Mouse (Mus musculus) erythroid progenitor cell, adult 5-6 weeks (primary cell): Measurements from ENCODE around the gene Bmp6. TPM values are rescaled to one million over a fixed set of nuclear protein-coding genes. Genes with fewer than 3 reads are reported as not detected.

Source experiments
- ATAC-seq: replicated peaks from 2 replicates; pipeline ENCODE4 v1.8.0; 2016; ENCODE audit warnings: moderate number of reproducible peaks, mild to moderate bottlenecking, moderate TSS enrichment, inconsistent platforms; ENCODE audit not compliant: poor library complexity, low FRiP score, severe bottlenecking
- total RNA-seq, 2 experiments: library from RNA; stranded (forward) in 1 of 2; stranded (reverse) in 1 of 2; fragments of 150-400 nt in 1 of 2; fragments of 186-747, 209-891 nt in 1 of 2; gene quantifications; 2 replicates each; pipeline versions ENCODE4 v1.2.3 to v1.2.4; 2015 to 2017; ENCODE audit warnings: low replicate concordance in 2 of 2

The Bmp6 gene
- total RNA-seq, 2 experiments from 2014 or later = 1.3 TPM; not detected in 1

DNA sequence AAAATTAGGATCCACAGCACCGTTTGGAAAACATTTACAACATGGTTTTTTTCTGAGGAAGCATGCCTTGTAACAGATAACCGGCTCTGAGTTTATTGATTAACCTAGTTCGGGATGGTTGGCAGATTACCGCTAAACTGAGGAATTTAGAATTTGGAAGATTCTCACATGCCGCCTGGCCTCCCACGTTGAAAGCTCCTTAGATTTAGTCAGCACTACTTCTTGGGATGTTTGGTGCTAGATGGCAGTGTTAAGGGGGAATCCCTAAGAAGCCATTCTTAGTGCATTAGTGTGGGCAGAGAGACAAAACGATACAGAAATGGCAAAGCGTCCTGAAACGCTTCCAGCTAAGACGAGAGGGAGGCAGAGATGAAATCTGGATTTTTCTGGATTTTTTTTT lies 8.1 kb downstream of the Bmp6 start:
- no peak for ATAC-seq

DNA sequence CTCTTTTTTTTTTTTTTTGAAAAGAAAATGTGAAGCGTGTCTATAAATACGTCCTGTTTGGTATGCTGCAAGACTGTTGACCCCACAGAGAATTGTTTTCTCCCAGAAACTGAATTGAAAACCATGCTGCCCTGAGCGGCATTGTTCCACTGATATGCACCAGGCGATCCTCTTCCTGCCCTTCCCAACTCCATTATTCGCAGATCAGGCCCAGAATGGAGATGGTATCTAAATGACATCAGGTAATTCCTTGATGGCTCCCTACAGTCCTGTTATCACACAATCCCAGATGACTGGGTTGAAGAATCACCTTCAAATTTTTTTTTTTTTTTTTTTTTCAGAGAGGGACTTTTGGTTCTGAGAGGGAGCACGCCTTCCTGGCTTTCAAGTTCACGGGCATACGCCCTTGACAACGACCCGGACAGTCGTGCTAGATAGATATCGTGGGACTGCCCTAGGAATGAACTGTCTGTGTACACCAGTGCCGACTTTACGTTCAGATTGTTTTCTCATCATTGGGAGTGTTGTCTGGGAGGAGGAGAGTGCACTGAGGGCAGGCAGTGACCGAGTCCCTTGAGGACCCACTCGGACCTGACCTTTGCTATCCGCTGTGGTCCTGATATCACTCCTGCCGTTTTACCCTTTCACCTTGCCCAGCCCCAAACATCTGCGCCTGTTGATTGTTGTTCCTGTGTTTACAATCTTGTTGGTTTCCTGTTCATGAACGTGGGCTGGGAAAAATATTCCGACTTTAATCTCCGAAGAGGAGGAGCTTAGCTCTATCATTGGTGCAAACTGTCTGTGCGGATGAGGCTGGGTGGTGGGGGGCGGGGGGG lies 8.7 kb downstream of the Bmp6 start:
- no peak for ATAC-seq

DNA sequence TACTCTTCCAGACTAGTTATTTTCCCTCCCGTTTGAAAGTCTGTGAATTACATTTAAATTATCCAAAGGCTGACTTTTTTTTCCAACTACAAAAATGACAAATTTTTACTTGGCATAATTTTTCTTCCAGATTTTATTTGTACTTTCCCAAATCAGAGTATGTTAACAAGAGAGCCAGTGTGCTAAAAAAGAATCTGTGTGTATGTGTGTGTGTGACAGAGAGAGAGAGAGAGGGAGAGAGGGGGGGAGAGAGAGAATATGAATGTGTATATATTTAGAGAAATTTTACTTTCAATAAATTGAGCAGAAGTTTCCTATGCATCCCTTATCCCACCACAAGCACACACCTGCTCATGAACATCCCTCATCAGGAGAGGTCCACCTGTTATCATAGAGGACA lies 9.4 kb downstream of the Bmp6 start:
- no peak for ATAC-seq

DNA sequence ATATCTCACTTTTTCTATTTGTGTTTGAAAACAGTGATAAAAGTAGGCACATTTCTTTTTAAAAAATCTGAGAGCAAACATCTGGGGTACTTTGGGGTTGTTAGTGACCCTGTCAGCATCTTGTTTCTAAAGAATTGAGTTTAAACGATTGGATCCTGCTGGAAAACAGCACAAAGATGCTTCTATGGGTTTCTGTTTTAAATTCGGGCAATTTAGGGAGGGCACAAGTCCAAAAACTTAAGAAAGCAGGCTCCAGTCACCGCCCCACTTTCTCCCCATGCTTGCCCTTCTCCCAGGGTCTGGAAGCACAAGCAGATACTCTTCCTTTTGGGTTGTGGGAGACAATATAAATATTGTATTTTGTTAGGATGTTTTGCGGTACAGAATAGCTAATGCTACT lies 14.1 kb downstream of the Bmp6 start:
- ATAC-seq = no peak

DNA sequence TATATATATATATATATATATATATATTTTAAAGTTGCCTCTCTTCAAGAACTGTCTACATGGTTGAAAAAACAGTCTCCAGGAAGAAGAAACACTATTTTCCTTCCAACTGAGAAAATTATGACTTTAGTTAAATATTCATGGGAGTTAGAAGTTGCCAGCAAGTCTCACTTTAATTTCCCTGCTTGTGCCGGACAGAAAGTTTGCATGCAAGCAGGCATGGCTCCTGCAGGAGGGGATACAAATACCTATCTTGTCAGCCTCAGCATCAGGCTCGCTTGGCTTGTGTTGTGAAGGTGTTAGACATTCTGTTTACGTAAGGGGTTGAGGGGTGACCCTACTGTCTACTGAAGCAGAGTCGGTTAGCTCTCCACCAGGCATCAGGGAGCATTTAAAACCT lies 17.8 kb downstream of the Bmp6 start:
- no peak for ATAC-seq

DNA sequence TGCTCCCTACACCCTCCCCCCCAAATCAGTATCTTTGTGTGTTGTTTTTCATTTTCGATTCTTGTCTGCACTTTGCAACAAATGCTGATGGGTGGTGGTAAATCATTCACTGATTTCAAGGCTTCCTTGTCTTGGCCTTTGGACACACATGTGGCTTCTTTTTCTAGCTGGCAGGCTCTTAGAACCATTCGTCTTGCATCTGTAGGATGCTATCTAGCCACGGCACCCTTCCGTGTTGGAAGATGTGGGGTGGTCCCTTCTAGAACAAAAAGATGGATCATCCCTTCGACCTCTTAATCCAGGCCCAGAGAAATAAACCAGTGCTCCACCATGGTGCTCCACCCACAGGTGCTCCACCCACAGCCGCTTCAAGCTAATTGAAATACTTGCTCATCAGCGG lies 19.0 kb downstream of the Bmp6 start:
- no peak for ATAC-seq

DNA sequence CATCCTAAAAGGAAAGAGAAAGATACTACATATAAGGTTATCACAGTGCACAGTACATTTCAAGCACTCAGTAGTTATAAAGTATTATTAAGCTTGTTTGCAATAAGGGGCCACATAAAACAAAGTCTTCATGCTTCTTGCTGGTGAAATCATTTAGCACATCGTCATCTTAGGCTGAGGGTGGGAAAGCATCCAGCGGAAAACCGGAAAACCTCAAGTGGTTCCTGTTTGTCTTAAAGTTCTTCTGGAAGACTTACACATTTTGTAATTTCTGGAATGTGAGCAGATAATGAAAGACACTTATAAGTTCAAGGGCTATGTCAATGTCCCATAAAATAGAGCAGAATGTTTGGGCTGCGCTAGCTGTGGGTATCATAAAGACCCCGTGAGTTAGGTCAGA lies 24.7 kb downstream of the Bmp6 start:
- ATAC-seq = no peak

DNA sequence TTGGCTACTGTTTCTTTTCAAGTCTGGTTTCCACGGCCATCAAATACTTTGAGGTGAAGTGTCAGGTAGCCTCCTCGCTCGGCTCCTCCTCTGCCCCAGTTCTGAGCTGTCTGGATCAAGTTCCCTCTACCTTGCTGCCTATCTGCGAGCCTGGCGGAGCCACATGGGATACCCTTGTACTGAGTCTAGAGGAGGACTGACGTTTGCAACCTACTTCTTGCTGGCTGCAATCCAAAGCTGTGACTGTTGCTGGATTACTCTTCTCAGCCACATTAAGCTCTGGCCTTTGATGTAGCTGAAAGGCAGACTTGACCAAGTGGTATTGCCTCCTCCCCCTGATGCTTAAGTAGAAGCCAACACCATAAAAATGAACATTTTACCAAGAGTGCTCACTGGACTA lies 31.2 kb downstream of the Bmp6 start:
- ATAC-seq = no peak

DNA sequence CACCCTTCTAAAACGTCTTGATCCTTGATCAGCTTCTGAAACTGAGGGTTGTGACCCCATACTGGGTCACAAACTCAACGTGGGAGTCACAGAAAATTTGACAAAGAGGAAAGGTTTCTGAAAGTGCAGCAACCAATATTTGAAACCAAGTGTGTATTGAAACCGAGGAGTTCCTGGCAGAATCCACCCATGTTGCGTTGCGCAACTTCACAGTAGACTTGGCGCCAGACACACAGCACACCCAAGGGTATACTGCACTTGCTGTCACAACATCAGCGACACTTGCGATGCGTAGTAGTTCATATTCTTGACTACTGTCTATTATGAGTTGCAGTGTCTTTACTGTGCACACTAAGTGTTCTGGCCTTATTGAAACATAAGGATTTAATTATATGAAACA lies 32.4 kb downstream of the Bmp6 start:
- no peak for ATAC-seq

DNA sequence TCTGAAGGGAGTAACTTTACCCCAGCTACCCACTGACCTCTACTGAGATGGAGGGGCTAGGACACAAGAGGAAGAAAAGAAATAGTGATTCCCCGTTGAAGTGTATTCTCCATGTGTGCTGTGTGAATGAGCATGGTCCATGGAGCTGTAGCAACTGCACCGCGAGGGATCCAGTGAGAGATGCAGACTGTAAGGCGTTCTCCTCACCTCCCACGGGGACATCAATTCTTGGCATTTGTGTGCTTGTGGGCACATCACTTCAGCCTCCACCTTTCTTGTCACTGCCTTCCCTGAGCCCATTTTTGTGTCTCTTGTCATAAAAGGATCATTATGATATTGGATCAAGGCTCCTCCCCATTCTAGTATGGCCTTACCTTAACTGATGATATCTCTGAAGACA lies 34.9 kb downstream of the Bmp6 start:
- ATAC-seq = no peak

DNA sequence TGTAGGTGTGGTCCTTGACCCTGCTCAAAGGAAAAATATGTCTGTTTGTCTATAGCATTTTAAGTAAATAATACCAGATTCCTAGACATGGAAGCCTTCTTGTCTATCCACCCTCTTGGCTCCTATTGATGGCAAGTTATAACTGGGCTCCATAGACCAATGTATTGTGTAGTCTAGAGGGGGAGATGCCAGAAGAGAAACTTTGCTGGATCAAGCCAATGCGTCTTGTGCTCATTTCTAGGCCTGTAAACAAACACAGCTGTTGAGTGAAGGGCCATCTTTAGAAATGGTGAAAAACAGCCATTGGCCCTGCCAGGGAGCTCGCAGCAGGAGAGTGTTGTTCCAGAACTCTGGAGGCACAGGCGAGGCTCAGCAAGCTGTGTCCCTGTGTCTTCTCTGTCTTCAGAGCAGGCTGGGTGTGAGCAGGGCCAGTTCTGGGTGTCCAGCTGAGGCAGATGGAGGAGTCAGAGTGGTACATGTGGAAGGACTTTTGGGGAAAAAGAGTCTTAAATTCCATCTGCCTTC lies 41.2 kb downstream of the Bmp6 start:
- no peak for ATAC-seq

DNA sequence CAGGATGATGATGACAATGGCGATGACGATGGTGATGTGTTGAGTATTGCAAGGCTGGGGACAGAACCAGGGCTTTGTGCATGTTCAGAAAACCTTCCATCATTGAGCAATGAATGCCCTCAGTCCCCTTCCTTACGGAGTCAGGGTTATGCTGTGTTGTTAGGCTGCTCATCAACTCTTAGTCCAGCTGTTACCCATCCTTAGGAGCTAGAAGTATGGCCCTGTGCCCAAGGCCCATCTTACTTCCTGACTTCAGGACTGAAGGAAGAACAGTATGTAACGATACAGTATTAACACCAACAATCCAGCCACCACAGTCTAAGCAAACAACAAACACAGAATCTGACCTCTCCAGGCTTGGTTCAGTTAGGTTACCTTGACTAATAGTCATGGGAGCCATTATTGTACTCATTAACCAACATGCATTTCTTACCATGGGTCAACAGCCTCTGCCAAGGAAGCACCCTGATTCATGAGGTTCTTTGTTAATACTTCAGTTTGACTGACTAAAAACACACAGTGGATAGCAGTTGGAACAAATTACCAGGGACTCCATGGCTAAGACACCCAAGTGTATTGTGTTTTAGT lies 42.6 kb downstream of the Bmp6 start:
- ATAC-seq = no peak

DNA sequence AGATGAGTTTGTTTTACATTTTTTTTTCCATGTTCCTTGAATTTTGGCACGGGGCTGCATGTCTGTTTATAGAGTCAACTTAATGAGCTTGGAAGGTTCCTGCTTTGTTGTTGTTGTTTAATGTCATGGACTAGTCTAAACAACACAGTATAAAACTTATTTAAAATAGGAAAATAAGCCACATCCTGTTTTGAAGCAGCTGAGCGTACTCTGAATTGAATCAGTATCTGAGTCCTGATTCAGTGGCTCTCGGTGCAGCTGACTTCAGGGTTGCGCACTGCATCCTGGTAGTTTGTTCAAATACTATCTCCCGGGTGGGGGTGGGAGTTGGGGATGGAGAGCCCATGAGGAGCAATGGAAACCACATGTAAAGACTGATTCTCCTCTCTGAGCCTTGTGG lies 48.5 kb downstream of the Bmp6 start:
- no peak for ATAC-seq

DNA sequence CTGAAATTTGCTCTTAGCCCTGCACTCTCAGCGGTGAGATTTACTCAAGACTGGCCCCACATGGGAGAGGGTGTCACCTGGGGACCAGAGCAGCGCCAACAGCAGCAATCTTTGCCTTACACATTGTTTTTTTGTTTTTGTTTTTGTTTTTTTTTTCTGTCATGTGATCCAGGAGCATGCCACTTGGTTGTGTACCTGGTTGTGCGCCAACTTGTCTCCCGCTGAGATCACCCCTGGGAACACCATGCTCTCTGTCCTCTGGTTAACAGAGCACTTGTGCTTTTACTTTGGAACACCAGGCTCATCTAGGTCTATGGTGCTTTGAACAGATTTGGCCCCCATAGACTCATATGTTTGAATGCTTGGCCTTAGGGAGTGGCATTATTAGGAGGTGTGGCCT lies 50.1 kb downstream of the Bmp6 start:
- ATAC-seq = no peak

DNA sequence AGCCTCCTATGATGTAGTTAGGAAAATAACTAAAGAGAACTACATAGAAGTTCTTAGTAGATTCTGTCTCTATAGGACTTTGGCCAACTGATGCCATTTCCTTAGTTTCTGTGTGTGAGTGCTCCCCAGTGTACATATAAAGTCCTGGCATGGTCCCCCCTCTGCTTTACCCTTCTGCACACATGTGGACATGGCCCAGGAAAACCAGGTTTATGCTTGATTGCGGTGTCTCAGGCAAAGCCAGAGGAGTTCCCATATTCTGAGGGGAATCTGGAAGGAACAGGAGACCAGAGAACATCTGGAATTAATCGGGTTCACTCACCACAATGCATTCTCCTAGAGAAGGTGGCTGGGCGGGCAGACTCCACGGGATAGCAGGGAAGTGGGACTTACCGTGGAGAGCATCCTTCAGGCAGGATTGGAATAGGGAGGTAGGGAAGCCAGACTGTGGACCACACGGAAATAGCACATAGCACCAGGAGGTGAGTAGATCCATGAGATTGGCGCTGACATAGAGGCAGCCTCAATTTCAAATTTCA lies 52.2 kb downstream of the Bmp6 start:
- no peak for ATAC-seq

DNA sequence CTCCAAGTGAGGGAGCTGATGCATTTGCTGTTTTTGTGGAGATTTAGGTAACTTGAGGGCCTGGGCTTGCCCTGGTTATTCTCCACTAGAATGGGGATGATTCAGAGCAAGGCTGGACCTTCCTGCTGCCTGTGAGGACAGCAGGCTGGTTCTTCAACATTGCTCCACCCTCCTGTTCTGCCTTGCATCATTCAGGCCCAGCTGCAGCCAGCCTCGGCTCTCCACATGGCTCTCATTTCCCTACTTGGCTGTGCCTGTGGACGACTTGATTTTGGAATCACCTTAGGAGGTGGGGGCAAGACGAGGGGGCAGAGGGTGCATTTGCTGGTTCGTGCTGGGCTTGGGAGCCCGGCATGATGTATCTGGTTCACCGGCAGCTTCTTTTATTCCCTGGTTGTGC lies 53.8 kb downstream of the Bmp6 start:
- no peak for ATAC-seq

DNA sequence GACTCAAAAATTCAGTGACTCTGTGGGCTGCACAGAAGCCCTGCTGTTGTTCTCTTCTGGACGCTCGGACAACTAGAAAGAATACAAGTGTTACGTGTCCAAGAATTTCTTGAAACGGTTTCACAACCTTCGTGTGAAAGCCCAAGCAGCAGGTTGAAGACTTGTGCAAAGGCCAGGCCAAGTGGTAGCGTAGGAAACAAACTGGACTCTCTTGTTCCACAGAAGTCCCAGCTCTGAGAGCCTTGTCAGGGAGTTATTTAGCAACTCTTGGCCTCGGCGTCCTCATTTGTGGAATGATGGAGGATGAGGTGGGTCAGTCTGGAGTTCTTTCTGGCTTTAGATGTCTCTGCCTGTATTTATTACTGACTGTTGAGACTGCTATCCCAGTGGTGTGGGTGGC lies 55.8 kb downstream of the Bmp6 start:
- ATAC-seq = no peak

DNA sequence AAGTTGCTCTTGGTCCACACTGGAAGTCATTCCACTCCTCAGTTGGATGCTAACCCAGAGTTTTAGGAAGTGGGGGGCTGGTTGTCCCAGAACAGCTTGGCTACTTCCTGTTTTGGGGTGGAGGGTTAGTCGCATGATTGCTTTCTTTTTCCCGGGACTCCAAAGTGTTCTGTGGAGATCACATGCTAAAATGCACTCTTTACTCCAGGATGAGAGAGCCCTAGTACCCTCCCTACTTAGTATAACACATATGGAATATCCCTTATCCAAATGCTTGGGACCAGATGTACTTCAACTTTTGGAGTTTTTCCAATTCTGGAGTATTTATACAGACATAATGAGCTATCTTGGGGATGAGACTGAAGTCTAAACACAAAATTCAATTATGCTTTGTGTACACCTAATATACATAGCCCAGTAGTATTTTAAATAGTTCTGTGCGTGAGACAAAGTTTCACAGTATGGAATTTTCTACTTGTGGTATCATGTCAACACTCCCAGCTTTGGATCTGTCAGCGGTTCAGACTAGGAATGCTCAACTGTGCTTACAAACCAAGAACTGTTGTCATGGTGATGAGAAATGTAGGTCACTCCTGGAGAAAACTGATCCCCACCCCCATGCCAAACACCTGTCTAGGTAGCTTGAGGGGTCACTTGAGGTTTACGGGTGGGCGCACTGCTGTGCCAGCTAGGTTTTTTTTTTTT lies 62.9 kb downstream of the Bmp6 start:
- no peak for ATAC-seq

DNA sequence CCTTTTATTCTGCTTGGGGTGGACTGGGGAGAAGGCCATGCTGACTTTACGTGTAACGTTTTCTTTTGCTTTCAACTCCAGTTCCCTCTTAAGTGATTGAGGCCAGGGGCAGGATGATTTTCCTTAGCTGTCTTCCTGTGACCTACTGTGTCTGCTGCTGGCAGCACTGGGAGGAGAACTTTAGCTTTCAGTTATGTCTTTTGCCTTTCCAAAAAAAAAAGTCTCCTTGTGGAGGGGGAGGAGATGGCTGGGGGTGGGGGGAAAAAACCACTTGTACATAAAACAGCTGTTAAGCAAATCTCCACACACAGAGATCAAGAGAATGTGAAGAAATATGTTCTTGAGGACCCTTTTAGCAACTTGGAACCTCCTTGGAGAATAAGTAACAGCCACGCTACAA lies 63.7 kb downstream of the Bmp6 start:
- no peak for ATAC-seq

DNA sequence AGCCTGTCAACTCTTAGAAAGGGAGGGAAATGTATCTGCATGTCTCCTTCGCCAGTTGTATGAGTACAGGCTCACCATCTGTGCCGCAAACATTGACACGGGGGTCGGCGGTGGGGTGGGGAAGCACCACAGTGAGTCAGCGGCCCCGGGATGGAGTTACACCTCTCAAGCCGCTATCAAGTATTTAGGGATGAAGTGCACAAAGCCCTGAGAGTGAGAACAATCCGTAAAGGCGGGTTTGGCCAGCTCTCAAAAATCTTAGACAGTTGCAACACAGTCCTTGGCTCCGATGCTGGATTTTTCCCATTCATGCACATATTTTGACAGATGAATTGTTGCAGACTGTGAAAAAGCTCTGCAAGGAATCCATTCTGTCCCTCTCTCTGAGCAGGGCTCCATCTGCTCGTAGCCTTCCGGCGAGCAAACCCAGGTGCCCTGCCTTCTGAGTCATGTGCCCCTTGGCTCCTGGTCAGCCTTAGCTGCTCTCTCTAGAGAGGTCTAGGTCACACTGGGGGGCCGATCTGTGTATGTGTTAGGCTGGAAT lies 65.5 kb downstream of the Bmp6 start:
- ATAC-seq = no peak
